Mouse (Mus musculus): ENCODE results near the gene Acsm5. TPM values are rescaled to one million over a fixed set of nuclear protein-coding genes. Genes with fewer than 3 reads are reported as not detected.
"Not testable (repeated sequence)": the region's sequence is repeated elsewhere in the genome, so short reads cannot be mapped to it uniquely, and the experiment has no call there.

The Acsm5 gene
- total RNA-seq, 2 experiments from 2014 or later: not detected

- ATAC-seq (ENCODE audit: poor library complexity, severe bottlenecking): no peak
Observed at GRCm38 (mm10) chr7:119542445-119542844, 23.2 kb downstream of the Acsm5 start.

GRCm38 (mm10) chr7:119545572-119545971, 26.3 kb downstream of the Acsm5 start:
- ATAC-seq (ENCODE audit: poor library complexity, severe bottlenecking): no peak

GRCm38 (mm10) chr7:119550471-119551222, 31.4 kb downstream of the Acsm5 start:
- ATAC-seq (ENCODE audit: poor library complexity, severe bottlenecking): no peak

GRCm38 (mm10) chr7:119554040-119554439, 34.8 kb downstream of the Acsm5 start, which contains the start of gene Acsm2:
Acsm2 (plus strand) TSS chr7:119554340.
- ATAC-seq (ENCODE audit: poor library complexity, severe bottlenecking): no peak

- no peak for ATAC-seq (ENCODE audit: poor library complexity, severe bottlenecking)
Observed at GRCm38 (mm10) chr7:119559789-119560451, 40.7 kb downstream of the Acsm5 start.

GRCm38 (mm10) chr7:119560452-119560835, 41.2 kb downstream of the Acsm5 start:
- no peak for ATAC-seq (ENCODE audit: poor library complexity, severe bottlenecking)

- no peak for ATAC-seq (ENCODE audit: poor library complexity, severe bottlenecking)
Observed at GRCm38 (mm10) chr7:119561441-119561840, 42.2 kb downstream of the Acsm5 start.

GRCm38 (mm10) chr7:119562476-119562875, 43.2 kb downstream of the Acsm5 start:
- not testable (repeated sequence) for ATAC-seq (ENCODE audit: poor library complexity, severe bottlenecking)

GRCm38 (mm10) chr7:119594530-119595107, 75.4 kb downstream of the Acsm5 start:
- no peak for ATAC-seq (ENCODE audit: poor library complexity, severe bottlenecking)

Other genes starting within 250 kb of the Acsm5 start
- gene Gp2, start 60.2 kb upstream of the Acsm5 start, total RNA-seq (2015): not detected in 2 replicates
- gene Gp2, start 60.2 kb upstream of the Acsm5 start, total RNA-seq (2017): not detected in 2 replicates
- not detected in 2 replicates for gene Umod, start 40.2 kb upstream of the Acsm5 start, total RNA-seq (2015)
- not detected in 2 replicates for gene Umod, start 40.2 kb upstream of the Acsm5 start, total RNA-seq (2017)
- gene Pdilt, start 4.0 kb downstream of the Acsm5 start, total RNA-seq (2015): not detected in 2 replicates
- gene Pdilt, start 4.0 kb downstream of the Acsm5 start, total RNA-seq (2017): not detected in 2 replicates
- not detected in 2 replicates for gene Acsm2, start 34.9 kb downstream of the Acsm5 start, total RNA-seq (2015)
- gene Acsm2, start 34.9 kb downstream of the Acsm5 start, total RNA-seq (2017): not detected in 2 replicates
- not detected in 2 replicates for gene Acsm1, start 87.6 kb downstream of the Acsm5 start, total RNA-seq (2015)
- gene Acsm1, start 87.6 kb downstream of the Acsm5 start, total RNA-seq (2017): not detected in 2 replicates
- gene Acsm4, start 170.6 kb downstream of the Acsm5 start, total RNA-seq (2015): not detected in 2 replicates
- not detected in 2 replicates for gene Acsm4, start 170.6 kb downstream of the Acsm5 start, total RNA-seq (2017)
- gene Thumpd1, start 201.3 kb downstream of the Acsm5 start, total RNA-seq (2015): 12.7 and 15.1 TPM in 2 replicates
- 36.2 and 38.1 TPM in 2 replicates for gene Thumpd1, start 201.3 kb downstream of the Acsm5 start, total RNA-seq (2017)
- not detected in 2 replicates for gene Acsm3, start 241.5 kb downstream of the Acsm5 start, total RNA-seq (2015)
- gene Acsm3, start 241.5 kb downstream of the Acsm5 start, total RNA-seq (2017): 0.20 TPM in 1 of 2 replicates, not detected in the other

All from megakaryocyte, adult 5-6 weeks (primary cell).